Mouse (Mus musculus) limb, embryonic 14.5 days (tissue): Measurements from ENCODE around the gene Ccdc13. TPM values are rescaled to one million over a fixed set of nuclear protein-coding genes. Genes with fewer than 3 reads are reported as not detected.

Source experiments
- ATAC-seq: fragments of 200-750 bp; cut with Nextera tagmentation; 2 replicates; pipeline ENCODE4 v1.8.0; 2017; ENCODE audit warnings: low read depth, moderate number of reproducible peaks, moderate TSS enrichment; ENCODE audit not compliant: low FRiP score
- DNase-seq: peaks from one replicate; pipeline ENCODE4 v3.0.0-alpha.2; 2015; ENCODE audit warnings: low spot score
- H3K27ac ChIP-seq: fragments of 300-500 bp; sonication (generic); replicated peaks from 2 replicates; pipeline ENCODE4 v1.5.1; 2014; ENCODE audit warnings: low read depth, mild to moderate bottlenecking, low read length, moderate library complexity, mixed read lengths
- H3K27me3 ChIP-seq: fragments of 300-500 bp; sonication (generic); 2 replicates; pipeline ENCODE4 v1.6.1; 2014; ENCODE audit warnings: low read length, mixed read lengths; ENCODE audit not compliant: control insufficient read depth, insufficient read depth
- H3K36me3 ChIP-seq: fragments of 300-500 bp; sonication (generic); 2 replicates; pipeline ENCODE4 v1.6.1; 2014; ENCODE audit warnings: mild to moderate bottlenecking, low read length, moderate library complexity, mixed read lengths; ENCODE audit not compliant: control insufficient read depth, insufficient read depth
- H3K4me1 ChIP-seq: fragments of 300-500 bp; sonication (generic); 2 replicates; pipeline ENCODE4 v1.6.1; 2014; ENCODE audit warnings: antibody characterized with exemption, low read length, mixed read lengths; ENCODE audit not compliant: control insufficient read depth, insufficient read depth
- H3K4me2 ChIP-seq: fragments of 300-500 bp; sonication (generic); replicated peaks from 2 replicates; pipeline ENCODE4 v1.6.1; 2014; ENCODE audit warnings: low read depth, mild to moderate bottlenecking, low read length, moderate library complexity; ENCODE audit not compliant: severe bottlenecking
- H3K4me3 ChIP-seq: fragments of 300-500 bp; sonication (generic); replicated peaks from 2 replicates; pipeline ENCODE4 v1.5.1; 2014; ENCODE audit warnings: low read length
- H3K9ac ChIP-seq: fragments of 300-500 bp; sonication (generic); 2 replicates; pipeline ENCODE4 v1.6.1; 2014; ENCODE audit warnings: mild to moderate bottlenecking, low read depth, low read length, moderate library complexity; ENCODE audit not compliant: severe bottlenecking
- H3K9me3 ChIP-seq: fragments of 300-500 bp; sonication (generic); 2 replicates; pipeline ENCODE4 v1.6.1; 2016; ENCODE audit warnings: low read length; ENCODE audit not compliant: control insufficient read depth
- POLR2A ChIP-seq: fragments of 200-500 bp; IDR thresholded peaks from 2 replicates; pipeline ENCODE4 v1.8.0; 2012; ENCODE audit warnings: inconsistent platforms, mild to moderate bottlenecking, moderate library complexity, borderline replicate concordance; ENCODE audit not compliant: insufficient read depth, insufficient read length; ENCODE audit errors: extremely low read depth
- WGBS: fragments of 180-500 bp; shearing (Covaris S2); extraction: QIAGEN DNeasy Blood & Tissue Kit; methylation state at CpG from one replicate; pipeline ENCODE4 v1.1.7; 2014; 5-methylcytosine and 5-hydroxymethylcytosine counted together
- polyA plus RNA-seq, 2 experiments: library from polyadenylated mRNA; depleted of rRNA in 1 of 2; stranded (reverse) in 1 of 2; unstranded in 1 of 2; fragments of >200 nt; fragmentation: Nextera tagmentation in 1 of 2; extraction: Ambion mirVana in 1 of 2; gene quantifications; 2 replicates each; pipeline versions ENCODE4 v1.2.1 to v1.2.3; 2012 to 2014

Gene Ccdc13
- polyA plus RNA-seq, 2 experiments = 0.47 to 0.58 TPM

GRCm38 (mm10) chr9:121775951-121776350 is 63.3 kb downstream of the Ccdc13 start:
- H3K27me3 ChIP-seq = peaks cover 29% of the 10 kb centered on the region
- ATAC-seq = no peak
- no peak overlapping the region for H3K4me3 ChIP-seq
- peaks cover 10% of the 10 kb centered on the region; the same call in 1 of the 2 replicates for H3K4me1 ChIP-seq
- no peak for TF ChIP-seq POLR2A
- H3K36me3 ChIP-seq = no peaks in the 10 kb centered on the region
- no peaks in the 10 kb centered on the region for H3K9me3 ChIP-seq
- no peak overlapping the region for H3K27ac ChIP-seq
- no peak overlapping the region for H3K4me2 ChIP-seq
- no peak overlapping the region for H3K9ac ChIP-seq
- 75% methylated on average over 10 of the region's 10 CpGs for WGBS
- no peak for DNase-seq

- Histone ChIP-seq H3K36me3 (peaks cover 18% of the 10 kb centered on the region), H3K9me3 (no peaks in the 10 kb centered on the region), H3K4me3 (no peak overlapping the region), H3K9ac (no peak overlapping the region), H3K4me1 (no peaks in the 10 kb centered on the region), H3K27me3 (peaks cover 11% of the 10 kb centered on the region), H3K4me2 (no peak overlapping the region), H3K27ac (no peak overlapping the region)
- no peak for TF ChIP-seq POLR2A
- ATAC-seq (no peak), DNase-seq (no peak)
- 66% methylated on average over 5 of the region's 5 CpGs for WGBS
Observed at GRCm38 (mm10) chr9:121772412-121772811, 66.8 kb downstream of the Ccdc13 start.

GRCm38 (mm10) chr9:121765166-121765855 is 74.0 kb downstream of the Ccdc13 start:
- no peak for TF ChIP-seq POLR2A
- ATAC-seq (no peak), DNase-seq (no peak)
- Histone ChIP-seq H3K27me3 (no peaks in the 10 kb centered on the region), H3K4me2 (no peak overlapping the region), H3K27ac (no peak overlapping the region), H3K4me1 (peaks cover 12% of the 10 kb centered on the region), H3K9ac (no peak overlapping the region), H3K36me3 (peaks cover 68% of the 10 kb centered on the region), H3K9me3 (no peaks in the 10 kb centered on the region), H3K4me3 (no peak overlapping the region)
- WGBS = 88% methylated on average over 16 of the region's 16 CpGs

GRCm38 (mm10) chr9:121763716-121764115 is 75.5 kb downstream of the Ccdc13 start:
- ATAC-seq (no peak), DNase-seq (no peak)
- TF ChIP-seq POLR2A = no peak
- no peak overlapping the region for H3K9ac ChIP-seq
- no peaks in the 10 kb centered on the region for H3K9me3 ChIP-seq
- no peaks in the 10 kb centered on the region for H3K27me3 ChIP-seq
- H3K27ac ChIP-seq = no peak overlapping the region
- no peak overlapping the region for H3K4me2 ChIP-seq
- peaks cover 14% of the 10 kb centered on the region for H3K4me1 ChIP-seq
- no peak overlapping the region for H3K4me3 ChIP-seq
- WGBS = 91% methylated on average over 19 of the region's 19 CpGs
- H3K36me3 ChIP-seq = peaks cover 63% of the 10 kb centered on the region

- WGBS = 90% methylated on average over 25 of the region's 25 CpGs
- H3K4me2 ChIP-seq = no peak overlapping the region
- H3K27me3 ChIP-seq = no peaks in the 10 kb centered on the region
- H3K27ac ChIP-seq = no peak overlapping the region
- peaks cover 24% of the 10 kb centered on the region for H3K4me1 ChIP-seq
- no peak overlapping the region for H3K4me3 ChIP-seq
- TF ChIP-seq POLR2A = no peak
- H3K36me3 ChIP-seq = peaks cover 54% of the 10 kb centered on the region
- ATAC-seq = no peak
- no peak overlapping the region for H3K9ac ChIP-seq
- DNase-seq = no peak
- no peaks in the 10 kb centered on the region for H3K9me3 ChIP-seq
Observed at GRCm38 (mm10) chr9:121762761-121763160, 76.5 kb downstream of the Ccdc13 start.
